In the genomic region with DNA sequence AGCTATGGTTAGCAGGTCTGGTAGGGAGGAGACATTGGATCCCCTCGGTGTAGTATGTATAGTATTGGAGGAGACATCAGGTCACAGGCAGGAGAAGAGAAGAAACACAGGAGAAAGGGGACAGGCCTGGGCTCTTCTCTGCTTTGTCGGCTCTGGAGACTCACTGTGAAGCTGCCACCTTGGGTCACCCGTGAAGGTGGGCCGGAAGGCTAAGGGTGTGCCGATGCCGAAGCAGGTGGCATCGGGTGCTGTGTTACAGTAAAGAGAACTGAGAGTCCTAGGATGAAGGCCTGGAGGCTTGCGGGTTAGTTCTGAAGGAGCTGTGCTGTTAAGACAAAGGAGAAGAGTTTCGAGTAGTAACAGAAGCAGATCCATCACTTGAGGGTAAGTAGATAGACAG, we compare ENCODE assay signal across 16 mouse cellular contexts.
"Had no signal": no experiment of that assay in that cellular context is flagged by ENCODE, and none has a peak within 500 bp of the region (broad histone marks: within the 10 kb centered on the region; RNA-seq: fewer than 3 reads in every experiment).

No protein-coding gene starts in this region.

- H3K9ac ChIP-seq: kidney, embryonic 15.5 days; limb, embryonic 15.5 days; liver, embryonic 12.5 days; lung, embryonic 14.5 days; neural tube, embryonic 13.5 days had no signal

- H3K9me3 ChIP-seq: kidney, embryonic 15.5 days; limb, embryonic 15.5 days; liver, embryonic 12.5 days; midbrain, embryonic 10.5 days; neural tube, embryonic 13.5 days had no signal

- ATAC-seq: liver, embryonic 12.5 days; midbrain, embryonic 16.5 days had no signal

- H3K27me3 ChIP-seq: kidney, embryonic 15.5 days; limb, embryonic 15.5 days; neural tube, embryonic 13.5 days had no signal

- H3K4me1 ChIP-seq: liver, embryonic 12.5 days had no signal

- DNase-seq: kidney, adult 2 months; layer of hippocampus, adult 9-11 months; layer of hippocampus, postnatal 36 days; lung, embryonic 14.5 days; lung, postnatal 10 days; lung, postnatal 4 days; right cerebral cortex, adult 18-20 months; right cerebral cortex, postnatal 4 days; spleen, adult 18-20 months; thymus, postnatal 36 days had no signal

- H3K4me3 ChIP-seq: kidney, embryonic 15.5 days; limb, embryonic 15.5 days; liver, embryonic 12.5 days; midbrain, embryonic 10.5 days; neural tube, embryonic 13.5 days had no signal

- H3K27ac ChIP-seq: kidney, embryonic 15.5 days; limb, embryonic 15.5 days; liver, embryonic 12.5 days; midbrain, embryonic 10.5 days; neural tube, embryonic 13.5 days had no signal

- H3K4me2 ChIP-seq: kidney, embryonic 15.5 days; limb, embryonic 15.5 days; liver, embryonic 12.5 days; lung, embryonic 14.5 days; neural tube, embryonic 13.5 days had no signal

- H3K36me3 ChIP-seq: limb, embryonic 15.5 days; liver, embryonic 12.5 days; midbrain, embryonic 10.5 days; neural tube, embryonic 13.5 days had no signal
